Mouse (Mus musculus) forebrain, embryonic 13.5 days (tissue): ENCODE results near the gene Ush2a. TPM values are rescaled to one million over a fixed set of nuclear protein-coding genes. Genes with fewer than 3 reads are reported as not detected.

Experiments
- ATAC-seq: fragments of 200-750 bp; cut with Nextera tagmentation; 2 replicates; pipeline ENCODE4 v1.8.0; 2017
- H3K27ac ChIP-seq: fragments of 300-500 bp; sonication (generic); 2 replicates; pipeline ENCODE4 v1.5.1; 2015; ENCODE audit warnings: inconsistent platforms, mild to moderate bottlenecking, moderate library complexity
- H3K27me3 ChIP-seq: fragments of 300-500 bp; sonication (generic); 2 replicates; pipeline ENCODE4 v1.6.1; 2015; ENCODE audit warnings: mild to moderate bottlenecking, inconsistent platforms
- H3K36me3 ChIP-seq: fragments of 300-500 bp; sonication (generic); 2 replicates; pipeline ENCODE4 v1.6.1; 2015; ENCODE audit warnings: mild to moderate bottlenecking, inconsistent platforms; ENCODE audit not compliant: poor library complexity, severe bottlenecking
- H3K4me1 ChIP-seq: fragments of 300-500 bp; sonication (generic); 2 replicates; pipeline ENCODE4 v1.6.1; 2015; ENCODE audit warnings: inconsistent platforms
- H3K4me2 ChIP-seq: fragments of 300-500 bp; sonication (generic); 2 replicates; pipeline ENCODE4 v1.6.1; 2015; ENCODE audit warnings: inconsistent platforms, mild to moderate bottlenecking, moderate library complexity
- H3K4me3 ChIP-seq: fragments of 300-500 bp; sonication (generic); 2 replicates; pipeline ENCODE4 v1.5.1; 2015; ENCODE audit warnings: mild to moderate bottlenecking, inconsistent platforms
- H3K9ac ChIP-seq: fragments of 300-500 bp; sonication (generic); 2 replicates; pipeline ENCODE4 v1.6.1; 2015; ENCODE audit warnings: mild to moderate bottlenecking, inconsistent platforms
- H3K9me3 ChIP-seq: fragments of 300-500 bp; sonication (generic); replicated peaks from 2 replicates; pipeline ENCODE4 v1.6.1; 2016; ENCODE audit warnings: inconsistent platforms
- WGBS: fragments of 180-500 bp; shearing (Covaris S2); methylation state at CpG from one replicate; pipeline ENCODE4 v1.1.7; 2015; 5-methylcytosine and 5-hydroxymethylcytosine counted together
- polyA plus RNA-seq: library from polyadenylated mRNA; unstranded; fragments of >200 nt; fragmentation: Nextera tagmentation; extraction: Ambion mirVana; gene quantifications from 2 replicates; pipeline ENCODE4 v1.2.1, GENCODE M21; 2015

Ush2a gene
- polyA plus RNA-seq, 1 experiment from 2014 or later: 0.05 TPM

DNA sequence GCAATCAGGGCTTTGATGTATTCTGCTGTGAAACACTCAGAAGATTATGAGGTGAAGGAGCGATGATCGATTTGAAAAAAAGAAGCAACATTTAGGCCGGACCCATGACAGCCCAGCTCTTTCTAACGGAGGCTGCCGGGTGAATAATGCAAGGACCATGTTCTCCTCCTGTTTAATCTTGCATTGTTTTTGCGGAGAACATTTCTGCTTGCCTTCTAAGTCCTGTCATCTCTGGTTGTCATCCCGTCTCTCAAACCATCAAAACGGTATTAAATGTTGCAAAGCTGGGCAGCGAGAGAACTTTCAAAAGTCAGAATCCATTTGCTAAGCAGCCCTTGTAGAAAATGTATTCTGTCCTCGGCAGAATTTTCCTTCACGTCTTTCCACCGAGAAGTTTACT, 394.3 kb downstream of the Ush2a start:
- WGBS: 39% methylated on average over 12 of the region's 12 CpGs
- no peak for ATAC-seq
- no peak overlapping the region for H3K9ac ChIP-seq
- H3K4me2 ChIP-seq: no peak overlapping the region
- no peaks in the 10 kb centered on the region for H3K9me3 ChIP-seq
- H3K27ac ChIP-seq: no peak overlapping the region
- H3K4me3 ChIP-seq: no peak overlapping the region
- H3K27me3 ChIP-seq: peaks cover 7% of the 10 kb centered on the region; the same call in 1 of the 2 replicates
- peaks cover 22% of the 10 kb centered on the region for H3K4me1 ChIP-seq
- no peaks in the 10 kb centered on the region for H3K36me3 ChIP-seq

DNA sequence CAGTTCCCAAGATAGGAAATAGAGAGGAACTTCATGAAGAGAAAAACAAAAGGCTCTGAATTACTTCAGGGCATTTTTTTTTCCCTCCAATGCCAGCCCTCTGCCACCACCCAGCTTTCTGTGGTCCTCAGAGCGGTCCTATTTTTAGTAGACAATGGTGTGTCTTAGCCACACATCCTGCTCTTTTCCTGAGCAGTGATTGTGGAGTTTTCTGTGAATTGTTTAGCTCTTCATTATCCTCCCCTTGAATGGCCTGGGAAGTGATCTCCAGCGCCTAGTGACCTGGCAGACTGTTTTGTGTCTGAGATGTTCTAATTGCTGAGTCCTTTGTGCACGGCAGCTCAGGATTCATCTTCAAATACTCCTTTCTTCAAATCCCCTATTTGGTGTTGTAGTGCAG, 397.3 kb downstream of the Ush2a start:
- Histone ChIP-seq H3K9me3 (no peaks in the 10 kb centered on the region), H3K27ac (no peak overlapping the region), H3K4me1 (peaks cover 27% of the 10 kb centered on the region), H3K36me3 (no peaks in the 10 kb centered on the region), H3K27me3 (peaks cover 7% of the 10 kb centered on the region; the same call in 1 of the 2 replicates), H3K4me2 (no peak overlapping the region), H3K9ac (no peak overlapping the region), H3K4me3 (no peak overlapping the region)
- WGBS: 3% methylated on average over 3 of the region's 3 CpGs
- no peak for ATAC-seq

- H3K27ac ChIP-seq: peak overlapping the region; percentile 48; the same call in 1 of the 2 replicates
- peak overlapping the region; percentile 22 for H3K4me3 ChIP-seq
- H3K9ac ChIP-seq: peak overlapping the region; percentile 40
- H3K4me2 ChIP-seq: peak overlapping the region; percentile 56
- no peaks in the 10 kb centered on the region for H3K9me3 ChIP-seq
- H3K4me1 ChIP-seq: peaks cover 27% of the 10 kb centered on the region
- 4% methylated on average over 3 of the region's 3 CpGs for whole genome bisulfite sequencing
- no peaks in the 10 kb centered on the region for H3K36me3 ChIP-seq
- ATAC-seq: peak; percentile 84
- peaks cover 7% of the 10 kb centered on the region; the same call in 1 of the 2 replicates for H3K27me3 ChIP-seq
Observed at GRCm38 (mm10) chr1:188660339-188660738, 398.5 kb downstream of the Ush2a start.

- peaks cover 26% of the 10 kb centered on the region for H3K4me1 ChIP-seq
- no peaks in the 10 kb centered on the region for H3K9me3 ChIP-seq
- WGBS: under 1% methylated on average over 8 of the region's 8 CpGs
- H3K4me3 ChIP-seq: peak overlapping the region; percentile 22
- peak overlapping the region; percentile 40 for H3K9ac ChIP-seq
- H3K27me3 ChIP-seq: peaks cover 7% of the 10 kb centered on the region; the same call in 1 of the 2 replicates
- H3K36me3 ChIP-seq: no peaks in the 10 kb centered on the region
- peak overlapping the region; percentile 44 for H3K27ac ChIP-seq
- peak overlapping the region; percentile 56 for H3K4me2 ChIP-seq
- peak; percentile 83 for ATAC-seq
Observed at GRCm38 (mm10) chr1:188660882-188661281, 399.1 kb downstream of the Ush2a start.

DNA sequence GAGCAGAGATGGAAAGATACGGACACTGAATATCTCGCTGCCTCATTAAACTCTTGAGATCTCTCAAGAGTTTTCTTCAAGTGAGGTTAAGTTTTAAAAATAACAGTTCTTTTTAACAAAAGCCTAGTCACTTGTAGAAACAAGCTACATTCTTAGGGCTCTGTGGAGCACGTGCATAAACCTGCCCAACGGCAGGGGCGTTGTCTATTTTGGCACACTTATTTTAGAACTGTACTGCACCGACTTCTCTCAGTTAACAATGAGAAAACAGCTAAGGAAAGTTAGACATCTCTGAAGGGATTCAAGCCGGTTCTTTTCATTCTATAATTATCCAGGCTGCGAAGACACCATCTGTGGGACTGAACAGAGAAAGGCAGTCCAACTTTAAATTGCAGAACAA, 405.6 kb downstream of the Ush2a start:
- Histone ChIP-seq H3K36me3 (no peaks in the 10 kb centered on the region), H3K4me2 (no peak overlapping the region), H3K4me1 (peaks cover 4% of the 10 kb centered on the region; the same call in 1 of the 2 replicates), H3K9ac (no peak overlapping the region), H3K27me3 (no peaks in the 10 kb centered on the region; the same call in 1 of the 2 replicates), H3K27ac (no peak overlapping the region), H3K9me3 (no peaks in the 10 kb centered on the region), H3K4me3 (no peak overlapping the region)
- WGBS: 73% methylated on average over 8 of the region's 8 CpGs
- ATAC-seq: no peak

- Histone ChIP-seq H3K4me3 (no peak overlapping the region), H3K4me1 (peaks cover 4% of the 10 kb centered on the region; the same call in 1 of the 2 replicates), H3K4me2 (no peak overlapping the region), H3K36me3 (no peaks in the 10 kb centered on the region), H3K9ac (no peak overlapping the region), H3K27ac (no peak overlapping the region), H3K9me3 (no peaks in the 10 kb centered on the region), H3K27me3 (no peaks in the 10 kb centered on the region; the same call in 1 of the 2 replicates)
- ATAC-seq: no peak
- 90% methylated on average over 12 of the region's 12 CpGs for WGBS
Observed at GRCm38 (mm10) chr1:188668513-188668912, 406.7 kb downstream of the Ush2a start.

- Histone ChIP-seq H3K27me3 (no peaks in the 10 kb centered on the region; the same call in 1 of the 2 replicates), H3K36me3 (no peaks in the 10 kb centered on the region), H3K4me1 (peaks cover 4% of the 10 kb centered on the region; the same call in 1 of the 2 replicates), H3K9ac (no peak overlapping the region), H3K4me2 (no peak overlapping the region), H3K4me3 (no peak overlapping the region), H3K9me3 (no peaks in the 10 kb centered on the region), H3K27ac (no peak overlapping the region)
- WGBS: 84% methylated on average over 12 of the region's 12 CpGs
- ATAC-seq: no peak
Observed at GRCm38 (mm10) chr1:188672871-188673270, 411.0 kb downstream of the Ush2a start.

DNA sequence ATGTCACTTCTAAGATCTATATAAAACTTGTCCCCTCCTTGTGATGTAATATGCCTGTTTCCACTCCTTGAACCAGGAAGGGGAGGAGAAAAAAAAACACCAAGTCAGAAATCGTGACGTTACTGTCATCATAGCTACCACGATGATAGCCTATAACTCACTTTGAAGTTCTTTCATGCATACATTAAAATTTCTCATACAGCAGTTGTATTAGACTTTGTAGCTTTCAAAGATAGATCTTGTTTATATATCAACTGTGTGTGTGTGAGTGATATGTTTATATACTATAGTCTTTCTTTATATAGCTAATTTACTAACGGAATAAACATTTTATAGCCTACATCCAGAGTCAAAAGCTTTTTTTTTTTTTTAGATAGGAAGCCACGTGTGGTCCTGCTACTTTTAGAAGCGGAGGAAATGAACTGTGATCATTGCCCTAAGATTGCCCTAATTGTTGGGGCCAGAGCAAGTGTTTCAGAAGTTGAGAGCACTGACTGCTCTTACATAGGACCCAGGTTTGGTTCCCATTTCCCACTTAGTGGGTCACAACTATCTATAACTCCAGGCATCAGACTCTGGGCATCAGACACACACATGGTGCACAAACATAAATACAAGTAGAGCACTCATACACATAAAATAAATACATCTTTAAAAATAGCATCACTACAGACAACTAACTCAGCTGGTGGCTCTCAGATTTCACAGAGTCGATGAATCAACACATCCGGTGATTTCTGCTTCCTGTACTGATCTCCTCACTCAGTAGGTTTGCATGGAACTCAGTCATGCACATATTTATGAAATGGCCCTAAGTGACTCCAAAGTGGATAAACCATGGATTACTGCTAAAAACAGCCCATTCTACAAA, 413.1 kb downstream of the Ush2a start:
- Histone ChIP-seq H3K27ac (no peak overlapping the region), H3K36me3 (no peaks in the 10 kb centered on the region), H3K4me1 (peaks cover 4% of the 10 kb centered on the region; the same call in 1 of the 2 replicates), H3K9ac (no peak overlapping the region), H3K27me3 (no peaks in the 10 kb centered on the region; the same call in 1 of the 2 replicates), H3K4me3 (no peak overlapping the region), H3K4me2 (no peak overlapping the region), H3K9me3 (no peaks in the 10 kb centered on the region)
- 83% methylated on average over 8 of the region's 8 CpGs for WGBS
- no peak for ATAC-seq

GRCm38 (mm10) chr1:188675511-188675863, 413.7 kb downstream of the Ush2a start:
- H3K4me1 ChIP-seq: peaks cover 1% of the 10 kb centered on the region; the same call in 1 of the 2 replicates
- no peak for ATAC-seq
- WGBS: 93% methylated on average over 10 of the region's 10 CpGs
- H3K4me2 ChIP-seq: no peak overlapping the region
- no peaks in the 10 kb centered on the region for H3K9me3 ChIP-seq
- H3K36me3 ChIP-seq: no peaks in the 10 kb centered on the region
- H3K27ac ChIP-seq: no peak overlapping the region
- H3K27me3 ChIP-seq: no peaks in the 10 kb centered on the region; the same call in 1 of the 2 replicates
- no peak overlapping the region for H3K4me3 ChIP-seq
- H3K9ac ChIP-seq: no peak overlapping the region

DNA sequence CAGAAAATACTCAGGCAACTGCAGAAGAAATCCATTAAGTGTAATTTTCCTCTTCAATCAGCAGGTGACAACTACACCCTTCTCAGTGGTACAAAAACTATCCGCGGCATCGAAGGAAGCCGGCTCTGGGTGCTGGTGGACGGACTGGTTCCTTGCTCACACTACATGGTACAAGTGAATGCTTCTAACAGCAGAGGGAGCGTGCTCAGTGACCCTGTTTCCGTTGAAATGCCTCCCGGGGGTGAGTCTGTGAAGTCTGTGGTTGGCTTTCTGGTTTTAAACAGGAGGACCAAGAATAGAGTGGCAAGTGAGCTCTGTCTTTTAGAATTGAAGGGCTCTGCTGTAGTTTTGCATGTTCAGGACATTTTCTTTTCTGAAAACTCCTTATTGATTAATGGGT, 416.4 kb downstream of the Ush2a start:
- ATAC-seq: no peak
- H3K4me3 ChIP-seq: no peak overlapping the region
- H3K27ac ChIP-seq: no peak overlapping the region
- no peaks in the 10 kb centered on the region for H3K4me1 ChIP-seq
- no peak overlapping the region for H3K9ac ChIP-seq
- 69% methylated on average over 8 of the region's 8 CpGs for WGBS
- no peaks in the 10 kb centered on the region for H3K27me3 ChIP-seq
- no peaks in the 10 kb centered on the region for H3K36me3 ChIP-seq
- no peaks in the 10 kb centered on the region for H3K9me3 ChIP-seq
- no peak overlapping the region for H3K4me2 ChIP-seq

DNA sequence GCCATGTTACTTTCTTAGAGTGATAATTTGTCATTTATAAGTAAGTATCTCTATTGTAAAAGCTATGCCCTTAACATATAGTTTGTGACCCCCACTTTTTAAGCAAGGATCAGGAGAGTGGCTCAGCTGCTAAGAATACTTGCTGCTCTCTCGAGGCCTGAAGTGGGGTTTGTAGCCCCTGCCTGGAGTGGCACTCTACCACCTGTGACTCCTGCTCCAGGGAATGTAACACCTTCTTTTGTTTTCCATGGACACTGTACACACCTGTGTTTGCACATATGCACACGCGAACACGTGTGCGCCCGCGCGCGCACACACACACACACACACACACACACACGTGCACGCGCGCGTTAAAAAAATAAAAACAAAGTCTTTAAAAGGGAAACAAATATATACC, 424.5 kb downstream of the Ush2a start:
- H3K27me3 ChIP-seq: no peaks in the 10 kb centered on the region
- H3K4me2 ChIP-seq: no peak overlapping the region
- H3K4me3 ChIP-seq: no peak overlapping the region
- H3K9ac ChIP-seq: no peak overlapping the region
- no peaks in the 10 kb centered on the region for H3K4me1 ChIP-seq
- H3K27ac ChIP-seq: no peak overlapping the region
- 98% methylated on average over 14 of the region's 14 CpGs for WGBS
- no peak for ATAC-seq
- no peaks in the 10 kb centered on the region for H3K36me3 ChIP-seq
- peaks cover 7% of the 10 kb centered on the region for H3K9me3 ChIP-seq

- Histone ChIP-seq H3K27me3 (no peaks in the 10 kb centered on the region), H3K4me3 (no peak overlapping the region), H3K27ac (no peak overlapping the region), H3K9ac (no peak overlapping the region), H3K4me2 (no peak overlapping the region), H3K9me3 (peaks cover 8% of the 10 kb centered on the region; the same call in 1 of the 2 replicates), H3K36me3 (no peaks in the 10 kb centered on the region), H3K4me1 (no peaks in the 10 kb centered on the region)
- ATAC-seq: no peak
- 94% methylated on average over 2 of the region's 2 CpGs for WGBS
Observed at GRCm38 (mm10) chr1:188696295-188696694, 434.5 kb downstream of the Ush2a start.
